Mouse (Mus musculus) frontal cortex, postnatal 25 days (tissue): Measurements from ENCODE around the gene Ets2.
A peak's percentile ranks its signal among the peaks of the same experiment; 100 is the strongest.

Source experiments
- DNase-seq, 2 experiments: peaks; one replicate each; pipeline ENCODE4 v3.0.0; 2022; ENCODE audit warnings: low spot score in 2 of 2

Gene Ets2

DNA sequence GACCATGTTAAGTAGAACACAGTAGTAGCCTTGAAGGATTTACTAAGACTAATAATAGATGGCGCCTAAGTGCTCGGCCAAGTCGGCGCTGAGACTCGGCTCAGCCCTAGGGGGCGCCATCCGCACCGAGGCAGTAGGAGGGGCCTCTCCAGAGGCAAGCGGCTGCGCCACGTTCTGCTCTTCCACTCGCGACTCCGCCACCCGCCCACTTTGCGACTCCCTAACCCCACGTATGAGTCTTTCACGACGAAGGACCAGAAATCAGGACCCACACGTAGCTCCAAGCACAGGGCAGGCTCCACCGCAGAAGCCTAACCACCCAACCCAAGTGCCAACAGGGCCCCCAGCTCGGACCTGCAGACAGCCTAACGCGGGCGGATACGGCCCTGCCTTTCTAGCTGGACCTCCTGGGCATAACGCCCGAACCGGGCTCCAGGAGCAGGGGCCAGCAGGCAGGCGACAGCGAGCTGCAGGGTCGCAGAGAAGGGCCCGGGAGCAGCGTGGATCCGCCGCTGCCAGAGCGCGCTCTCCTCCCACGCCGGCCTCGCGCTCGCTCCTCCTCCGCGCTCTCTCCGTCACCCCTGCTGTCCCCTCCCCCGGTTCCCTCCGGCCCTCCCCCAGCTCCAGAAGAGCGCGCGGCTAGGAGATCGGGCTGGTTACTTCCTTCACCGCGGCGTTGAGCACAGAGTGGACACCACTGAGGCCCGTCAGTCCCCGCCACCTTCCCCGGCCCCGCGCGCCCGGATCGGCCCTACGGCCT, at the start of gene Ets2:
Gene Ets2 (plus strand): TSS at position 274 of the 760 bp plus-strand sequence.
- DNase-seq = peak; percentile 81 to 87

DNA sequence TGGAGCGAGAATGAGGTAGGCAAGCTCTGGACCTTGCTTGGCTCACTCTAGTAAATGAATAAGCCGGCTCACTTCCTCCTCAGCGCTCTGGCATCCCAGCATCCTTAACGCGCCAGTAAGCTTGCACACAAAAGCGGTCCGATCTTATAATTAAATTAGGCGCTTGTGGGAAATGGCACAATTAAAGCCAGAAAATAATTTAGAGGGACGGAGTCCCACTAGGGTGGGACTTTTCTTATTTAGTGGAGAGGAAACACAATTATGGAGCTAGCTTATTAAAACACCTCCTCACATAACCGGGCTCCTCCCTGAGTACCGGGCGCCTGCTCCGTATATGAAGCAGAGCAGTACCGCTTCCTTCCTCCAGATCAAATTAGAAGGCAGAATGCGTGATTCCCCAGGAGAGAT, 47.7 kb upstream of the Ets2 start:
- no peak for DNase-seq

DNA sequence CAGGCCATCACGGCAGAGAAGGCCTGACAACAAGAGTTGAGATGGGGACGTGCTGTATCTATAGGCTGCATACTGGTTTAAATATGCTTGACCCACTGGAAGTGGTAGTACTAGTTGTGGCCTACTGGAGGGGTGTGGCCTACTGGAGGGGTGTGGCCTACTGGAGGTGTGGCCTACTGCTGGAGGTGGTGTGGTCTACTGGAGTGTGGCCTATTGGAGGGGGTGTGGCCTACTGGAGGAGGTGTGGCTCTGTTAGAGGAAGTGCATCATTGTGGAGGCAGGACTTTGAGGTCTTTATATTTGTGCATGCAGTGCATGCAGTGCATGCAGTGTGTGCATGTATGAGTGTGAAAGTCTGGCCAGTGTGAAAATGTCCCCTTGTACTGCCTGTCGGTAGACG, 45.3 kb upstream of the Ets2 start:
- no peak for DNase-seq

DNA sequence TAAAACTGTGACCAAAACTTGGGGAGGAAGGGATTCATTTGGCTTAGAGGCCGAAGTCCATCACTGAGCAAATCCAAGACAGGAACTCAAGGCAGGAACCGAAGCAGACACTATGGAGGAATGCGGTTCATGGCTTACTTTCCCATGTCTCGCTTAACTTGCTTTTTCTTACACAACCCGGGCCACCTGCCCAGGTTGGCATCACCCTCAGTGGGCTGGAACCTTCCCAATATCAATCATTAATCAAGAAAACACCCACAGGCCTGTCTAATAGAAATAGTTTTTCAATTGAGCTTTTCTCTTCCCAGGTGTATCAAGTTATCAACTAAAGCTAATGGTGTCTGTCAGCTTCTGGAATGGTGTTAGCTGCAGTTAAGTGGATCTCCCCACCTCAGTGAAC, 44.7 kb upstream of the Ets2 start:
- no peak for DNase-seq

DNA sequence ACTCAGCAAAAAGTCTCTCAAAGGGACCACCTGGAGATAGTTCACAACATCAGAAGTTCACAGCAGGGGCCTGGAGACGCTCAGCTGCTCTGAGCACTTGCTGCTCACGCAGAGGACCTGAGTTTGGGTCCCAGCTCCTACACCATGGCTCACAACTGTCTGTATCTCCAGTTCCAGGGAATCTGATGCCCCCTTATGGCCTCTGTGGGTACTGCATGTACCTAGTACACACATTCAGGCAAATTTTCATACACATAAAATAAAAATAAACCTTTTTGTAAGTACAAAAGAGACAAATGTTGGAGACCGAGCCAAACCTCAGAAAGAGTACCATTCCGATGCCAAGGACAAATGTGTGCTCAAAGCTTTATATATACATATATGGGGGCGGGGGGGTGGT, 44.1 kb upstream of the Ets2 start:
- DNase-seq = no peak

DNA sequence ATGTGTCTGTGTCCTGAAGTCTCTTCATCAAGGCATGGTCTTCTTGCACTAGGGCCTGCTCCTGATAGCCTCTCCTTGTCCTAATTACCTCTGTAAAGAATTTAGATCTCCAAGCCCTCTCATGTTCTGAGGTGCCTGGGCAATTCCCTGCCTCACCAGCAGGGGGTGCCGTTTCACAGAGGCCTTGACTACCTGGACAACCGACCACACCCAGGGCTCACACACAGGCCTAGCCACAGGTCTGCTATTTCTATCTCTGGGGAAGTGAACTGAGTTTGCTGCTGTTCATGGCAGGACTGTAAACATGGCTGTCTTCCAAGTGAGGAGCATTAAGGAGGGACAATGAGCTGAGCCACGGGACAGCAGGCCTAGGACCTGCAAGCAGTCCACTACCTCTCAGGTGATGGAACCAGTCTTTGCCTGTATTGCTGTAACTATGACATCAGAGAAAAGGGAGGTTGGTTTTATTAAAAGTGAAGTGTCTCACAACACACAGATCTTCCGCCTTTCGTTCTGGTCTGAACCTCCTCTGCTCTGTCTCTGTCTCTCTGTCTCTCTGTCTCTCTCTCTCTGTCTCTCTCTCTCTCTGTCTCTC, 42.9 kb upstream of the Ets2 start:
- peak in 1 of 2 experiments; percentile 28 for DNase-seq

DNA sequence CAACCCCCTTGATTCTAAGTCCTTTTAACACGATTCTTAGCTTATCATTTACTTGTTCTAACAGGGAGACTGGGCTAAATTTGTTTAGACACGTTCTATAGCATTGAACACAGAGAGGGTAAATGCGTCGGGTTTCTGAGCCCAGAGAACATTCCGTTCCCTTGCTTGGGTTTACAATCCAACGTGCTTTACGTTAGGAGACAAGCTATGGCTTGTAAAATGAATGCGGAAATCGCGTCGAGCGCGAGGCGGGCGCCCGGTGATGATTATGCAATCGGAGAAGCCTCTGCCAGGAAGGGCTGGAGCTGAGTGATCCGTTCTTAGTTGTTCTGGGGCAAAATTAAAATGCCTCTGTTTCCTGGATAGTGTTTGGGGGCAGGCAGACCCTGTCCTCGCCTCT, 42.4 kb upstream of the Ets2 start:
- no peak for DNase-seq

DNA sequence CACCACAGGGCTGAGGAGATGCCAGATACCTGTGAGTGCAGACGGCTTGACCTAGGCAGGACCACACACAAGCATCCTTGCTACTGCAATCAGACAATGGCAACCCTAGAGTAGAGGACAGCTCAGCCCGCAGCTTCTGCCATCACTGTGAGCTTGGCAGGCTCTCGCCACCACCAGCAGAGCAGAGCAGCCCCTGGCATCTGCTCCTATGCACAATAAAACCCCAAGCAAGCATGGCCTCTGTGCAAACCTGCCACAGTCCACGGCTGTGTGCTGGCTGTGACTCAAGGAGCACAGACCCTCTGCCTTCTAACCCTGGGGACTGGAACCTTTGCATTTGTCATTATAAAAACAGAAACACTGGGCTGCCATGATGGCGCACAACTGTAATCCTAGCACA, 41.0 kb upstream of the Ets2 start:
- no peak for DNase-seq

DNA sequence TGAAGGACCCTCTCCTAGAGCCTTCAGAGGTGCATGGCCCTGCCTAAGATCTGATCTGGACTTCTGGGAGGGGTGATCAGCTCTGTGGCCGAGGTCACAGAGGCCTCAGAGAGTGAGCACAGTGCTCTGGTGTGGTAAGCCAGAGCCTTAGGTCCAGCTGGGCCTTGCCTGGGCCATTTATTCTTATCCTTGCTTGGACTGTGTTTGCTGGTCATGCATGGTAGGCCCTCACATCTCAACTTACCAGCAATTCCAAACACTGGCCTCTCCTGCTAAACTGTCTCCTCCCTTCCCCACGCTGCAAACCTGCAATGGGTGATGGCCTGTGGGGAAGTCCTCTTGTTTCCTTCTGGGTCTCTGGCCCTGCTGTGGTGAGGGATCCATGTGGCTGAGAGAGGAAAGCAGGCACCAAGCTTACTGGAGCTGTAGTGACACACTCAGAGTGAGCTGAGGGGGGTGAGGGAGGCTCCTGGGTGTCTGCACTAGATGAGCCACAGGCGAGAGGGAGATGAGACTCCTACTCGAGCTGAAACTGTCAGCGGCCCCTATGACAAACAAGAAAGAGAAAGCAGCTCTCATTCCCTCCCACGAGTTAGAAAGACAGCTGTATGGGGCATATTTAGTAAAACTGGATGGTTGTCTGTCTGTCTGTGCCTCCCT, 36.3 kb upstream of the Ets2 start:
- DNase-seq = no peak

DNA sequence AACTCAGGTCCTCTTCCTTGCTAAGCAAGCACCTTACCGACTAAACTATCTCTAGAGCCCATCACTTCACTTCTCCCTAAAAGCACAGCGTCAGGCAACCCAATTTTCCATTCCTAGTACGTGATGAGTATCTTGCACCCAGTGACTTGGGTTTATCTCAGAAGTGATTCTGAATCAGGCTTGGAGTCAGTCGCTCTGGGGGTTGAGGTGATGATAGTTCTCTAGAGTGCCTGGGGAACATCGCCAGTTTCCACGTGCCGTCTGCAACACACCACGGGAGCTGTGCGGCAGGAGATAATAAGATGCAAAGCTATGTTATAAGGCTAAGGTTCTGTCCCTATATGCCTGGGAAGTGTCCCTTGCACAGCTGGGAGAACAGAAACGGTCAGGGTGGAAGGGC, 35.6 kb upstream of the Ets2 start:
- DNase-seq = no peak

DNA sequence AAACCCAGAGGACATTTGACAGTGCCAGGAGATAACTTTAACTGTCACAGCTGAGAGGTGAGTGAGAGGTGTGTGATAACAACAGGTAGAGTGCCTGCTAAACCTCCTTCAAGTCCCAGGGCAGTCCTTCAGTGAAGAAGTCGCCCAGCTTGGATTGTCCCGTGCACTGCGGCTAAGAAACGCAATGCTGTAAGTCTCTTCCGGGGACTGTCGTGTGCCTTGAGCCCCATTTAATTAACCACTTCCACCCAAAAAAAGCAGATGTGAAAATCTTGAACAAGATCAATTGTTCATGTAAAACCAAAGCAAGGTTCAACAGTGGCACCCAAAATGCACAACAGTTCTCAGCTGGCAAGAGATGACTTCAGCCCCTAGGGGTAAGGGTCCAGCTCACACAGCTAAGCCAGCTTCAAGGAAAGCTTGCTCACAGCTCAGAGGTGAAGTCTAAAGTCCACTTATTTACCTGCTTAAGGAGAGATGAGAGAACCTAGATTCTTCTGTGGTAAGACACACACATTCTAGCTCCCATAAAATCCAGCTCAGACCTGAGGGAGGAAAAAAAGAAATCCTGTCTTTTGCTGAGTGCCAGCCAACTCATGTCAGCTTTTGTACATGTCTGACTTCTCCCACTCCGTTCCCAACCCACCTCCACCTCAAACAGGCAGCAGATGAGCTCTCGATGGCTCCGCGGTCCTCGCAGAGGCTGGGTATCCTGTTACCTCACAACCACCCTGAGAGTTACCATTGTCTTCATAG, 34.3 kb upstream of the Ets2 start:
- DNase-seq = no peak

DNA sequence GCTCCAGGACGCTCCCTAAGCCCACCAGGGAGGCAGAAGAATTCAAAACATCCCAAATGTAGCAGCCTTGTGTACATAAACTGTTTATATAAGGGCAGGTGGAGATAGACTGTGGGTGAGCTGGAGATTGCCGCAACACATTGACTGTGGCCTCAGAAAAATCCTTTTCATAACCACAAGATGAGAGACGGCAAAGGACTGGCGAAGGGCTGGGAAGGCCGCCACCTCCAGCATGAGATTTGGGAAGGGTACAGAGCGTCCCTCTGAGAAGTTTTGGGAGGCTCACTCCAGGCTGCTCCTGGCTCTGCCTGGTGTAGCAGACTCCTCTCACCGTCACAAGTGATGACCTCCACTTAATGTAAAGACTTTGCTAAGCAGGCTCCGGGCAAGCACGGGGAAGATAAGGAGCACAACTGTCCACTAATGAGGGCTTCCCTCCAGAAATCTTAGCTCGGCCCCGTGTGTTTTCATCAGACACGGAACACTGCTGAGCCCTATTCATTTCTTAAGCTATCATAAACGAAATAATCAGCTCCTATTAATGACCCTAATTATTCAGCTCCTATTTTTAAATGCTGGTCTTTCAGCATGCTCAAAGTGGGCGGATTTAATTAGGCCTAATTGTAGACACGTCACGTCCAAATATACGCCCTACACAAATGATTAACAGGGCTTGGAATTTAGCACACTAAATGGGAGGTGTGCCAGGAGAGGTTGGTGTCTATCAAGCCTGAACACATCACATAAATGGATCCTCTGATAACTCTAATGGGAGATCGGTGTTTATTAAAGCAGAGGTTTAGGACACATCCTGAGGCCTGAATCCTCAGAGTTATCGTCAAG, 33.5 kb upstream of the Ets2 start:
- no peak for DNase-seq

DNA sequence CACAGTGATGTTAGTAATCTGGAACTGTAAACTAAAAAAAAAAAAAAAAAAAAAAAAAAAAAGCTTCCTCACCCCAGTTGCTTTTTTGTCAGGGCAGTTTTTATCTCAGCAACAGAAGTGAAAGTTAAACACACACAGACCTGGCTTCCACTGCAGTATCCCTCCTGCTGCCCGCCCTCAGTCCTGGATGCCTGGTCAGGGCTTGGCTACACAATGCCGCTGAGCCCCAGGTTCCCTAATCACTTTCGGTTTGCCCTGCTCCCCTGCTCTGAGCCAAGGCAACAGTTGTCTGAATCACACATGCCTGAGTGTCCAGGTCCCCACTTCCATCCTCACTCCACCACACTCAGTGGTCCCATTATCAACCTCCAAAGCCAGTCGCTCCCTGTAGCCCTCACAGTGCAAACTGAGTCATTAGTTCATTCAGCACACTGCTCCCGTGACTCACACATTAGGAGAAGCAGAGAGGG, 27.4 kb upstream of the Ets2 start:
- no peak for DNase-seq

DNA sequence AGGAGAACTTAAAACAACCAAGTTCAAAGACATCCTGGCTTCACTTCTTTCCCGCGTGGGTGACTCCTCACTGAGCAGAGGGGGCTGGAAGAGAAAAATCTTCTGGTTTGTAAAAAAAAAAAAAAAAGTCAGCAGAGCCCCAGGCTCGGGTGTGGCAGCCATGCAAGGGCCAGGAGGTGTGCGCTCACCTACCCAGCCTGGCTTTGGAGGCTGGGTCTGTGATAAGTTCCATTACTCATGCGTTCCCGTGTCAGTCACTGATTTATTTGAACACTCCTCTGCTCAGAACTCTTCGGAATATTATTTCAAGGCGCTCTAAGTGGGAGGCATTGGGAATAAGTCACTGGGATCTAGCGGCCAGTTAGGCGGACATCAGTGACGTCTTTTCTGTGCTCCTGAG, 26.7 kb upstream of the Ets2 start:
- DNase-seq = no peak

DNA sequence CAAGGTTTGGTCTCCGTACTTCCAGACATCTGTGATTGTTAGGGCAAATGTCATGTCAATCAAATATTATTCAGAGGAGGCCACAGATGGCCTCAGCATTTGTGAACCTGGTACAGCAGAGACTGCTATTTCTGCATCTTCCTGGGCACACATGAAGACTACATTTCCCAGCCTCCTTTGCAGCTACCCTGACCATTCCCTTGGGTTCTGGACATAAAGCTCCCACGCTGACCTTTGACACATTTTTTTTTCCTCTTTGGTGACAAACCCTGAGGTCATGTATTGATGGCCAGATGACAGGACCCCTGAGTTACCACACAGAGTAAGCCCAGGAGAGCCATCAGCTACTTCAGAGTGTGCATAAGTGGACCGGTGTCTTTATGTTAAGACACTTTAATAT, 25.2 kb upstream of the Ets2 start:
- no peak for DNase-seq

DNA sequence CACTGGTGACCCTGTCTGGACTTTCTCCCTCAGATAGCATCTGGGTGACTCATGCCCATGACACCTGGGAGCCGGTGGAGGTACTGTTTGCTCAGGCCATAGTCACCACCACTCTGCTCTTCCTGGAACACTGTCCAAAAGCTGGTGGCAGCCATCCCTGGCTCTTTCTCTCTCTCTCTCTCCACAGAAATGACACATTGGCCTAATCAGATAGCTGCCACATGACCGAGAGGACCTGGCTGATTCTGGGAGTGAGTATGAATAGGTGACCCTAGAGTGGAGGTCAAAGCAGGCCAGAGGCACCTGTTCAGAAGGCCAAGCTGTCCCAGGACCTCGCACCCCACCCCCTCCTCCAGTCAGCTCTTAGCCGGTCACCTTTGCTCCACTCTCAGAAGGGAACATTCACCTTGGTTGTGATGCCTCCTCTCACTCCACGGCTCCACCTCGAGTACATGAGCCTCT, 19.4 kb upstream of the Ets2 start:
- DNase-seq = no peak

DNA sequence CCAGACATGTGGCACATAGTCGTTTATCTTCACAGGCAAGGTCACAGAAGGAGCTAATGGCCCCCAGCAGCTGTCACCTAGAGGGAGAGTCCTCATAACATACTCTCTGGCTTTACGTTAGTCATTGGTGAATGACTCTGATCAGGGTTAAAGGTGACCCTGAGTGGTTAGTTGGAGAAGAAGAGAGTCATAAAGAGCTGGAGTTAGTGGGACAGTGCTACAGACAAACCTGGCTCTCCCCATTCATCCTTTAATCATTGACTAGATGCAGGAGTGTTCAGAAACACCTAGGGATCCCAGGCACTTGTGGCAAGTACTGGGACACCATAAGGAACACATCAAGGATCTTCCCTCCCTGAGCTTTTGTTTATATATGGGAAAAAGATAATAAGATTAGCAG, 16.1 kb upstream of the Ets2 start:
- DNase-seq = no peak

DNA sequence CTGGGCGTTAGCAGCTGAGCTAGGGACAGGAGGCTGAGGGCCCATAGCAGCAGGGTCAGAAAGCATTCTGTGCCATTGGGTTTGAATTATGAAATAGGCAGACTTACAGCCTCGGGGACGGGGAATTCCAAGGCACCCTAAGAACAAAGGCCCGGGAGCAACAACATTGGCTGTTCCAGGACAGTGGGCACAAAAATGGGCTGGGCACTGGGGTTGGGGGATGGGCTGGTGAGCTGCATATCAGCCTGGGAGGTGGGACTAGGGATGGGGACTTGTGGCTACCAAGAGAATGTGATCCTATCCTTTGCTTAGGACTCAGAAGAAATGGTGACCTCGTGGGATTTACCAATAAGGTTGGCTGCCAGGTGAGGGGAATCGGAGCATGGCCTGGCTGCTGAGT, 15.6 kb upstream of the Ets2 start:
- DNase-seq = no peak

DNA sequence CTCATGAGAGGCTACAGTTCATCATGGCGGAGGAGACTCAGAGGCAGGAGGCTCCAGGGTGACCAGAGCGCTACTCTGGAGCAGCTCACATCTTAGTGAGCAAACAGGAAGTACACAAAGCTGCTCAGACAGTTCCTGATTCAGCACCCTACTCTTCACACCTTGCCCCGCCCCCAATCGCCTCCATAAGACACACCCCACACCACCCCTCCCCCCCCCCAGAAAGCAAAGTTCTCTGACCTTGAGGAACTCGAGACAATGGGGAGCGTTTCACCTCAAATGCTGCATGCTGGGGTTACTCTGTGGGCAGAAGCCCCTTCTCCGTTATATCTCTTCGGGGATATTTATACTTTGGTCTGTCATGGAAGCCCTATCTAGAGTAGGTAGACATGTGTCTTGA, 15.0 kb upstream of the Ets2 start:
- no peak for DNase-seq

DNA sequence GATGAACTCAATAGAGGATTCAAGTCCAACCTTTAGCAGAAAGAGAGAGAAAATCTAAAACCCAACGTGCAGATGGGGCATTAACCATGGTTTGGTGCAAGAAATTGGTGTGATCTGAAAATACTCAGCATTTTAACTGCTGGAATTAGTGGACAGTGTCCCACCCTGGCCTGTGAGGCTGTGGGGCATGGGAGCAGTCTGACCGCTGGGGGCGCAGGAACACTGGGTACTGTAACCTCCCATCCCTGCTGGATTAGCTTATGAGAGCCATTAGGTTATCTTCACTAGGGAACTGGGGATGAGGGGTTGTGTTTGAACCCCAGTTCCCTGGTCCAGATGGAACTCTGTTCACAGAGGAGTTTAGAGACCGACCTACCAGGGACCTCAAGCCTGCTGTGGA, 13.9 kb upstream of the Ets2 start:
- DNase-seq = no peak

DNA sequence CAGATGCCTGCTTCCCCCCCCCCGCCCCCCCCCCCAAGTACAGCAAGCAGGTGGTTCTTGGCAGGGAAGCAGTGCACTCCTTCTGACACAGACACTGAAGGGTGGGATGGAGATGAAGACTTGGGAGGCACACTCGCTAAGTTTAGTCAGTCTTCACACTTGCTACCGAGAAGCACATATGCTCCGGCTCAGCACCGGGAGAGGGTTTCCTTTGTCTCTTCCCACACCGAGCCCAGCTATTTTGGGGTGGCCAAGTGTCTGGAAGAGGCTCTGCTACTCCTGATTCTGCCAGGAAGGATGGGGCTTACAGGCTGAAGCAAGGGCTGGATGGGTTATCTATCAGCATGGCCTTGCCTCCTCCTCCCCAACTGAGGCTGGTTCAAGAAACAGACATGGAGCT, 5.3 kb upstream of the Ets2 start:
- peak in 1 of 2 experiments; percentile 53 for DNase-seq
